Mouse (Mus musculus) liver, embryonic 14.5 days (tissue): ENCODE results near the gene Srgap3.

ENCODE experiments used
- CTCF ChIP-seq: IDR thresholded peaks from 2 replicates; pipeline ENCODE4 v1.5.1; 2016; ENCODE audit warnings: antibody characterized with exemption, low read depth, control low read depth
- EP300 ChIP-seq: IDR thresholded peaks from 2 replicates; pipeline ENCODE4 v1.6.1; 2016; ENCODE audit warnings: antibody characterized with exemption, low read depth

DNA sequence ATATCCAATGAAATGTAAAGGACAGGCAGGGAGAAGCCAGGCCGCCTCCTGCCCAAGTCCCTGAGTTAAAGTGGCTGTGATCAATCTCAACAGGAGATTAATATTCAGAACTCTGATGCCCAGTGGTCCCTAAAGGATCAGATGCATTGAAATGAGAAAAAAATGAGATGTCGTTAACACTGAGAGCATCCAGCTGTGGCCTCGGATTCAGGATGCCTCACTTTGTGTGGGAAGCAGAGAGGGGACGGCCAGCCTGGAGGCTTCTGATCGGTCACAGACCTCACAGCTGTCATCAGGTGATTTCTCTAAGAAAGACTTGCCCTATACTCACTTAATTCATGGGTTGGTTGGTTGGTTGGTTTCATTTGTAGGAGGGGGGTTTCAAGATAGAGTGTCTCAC lies 106.7 kb downstream of the Srgap3 start:
- TF ChIP-seq CTCF = no peak
- no peak for TF ChIP-seq EP300
